Mouse (Mus musculus): ENCODE data around the gene Trnau1ap. TPM values are rescaled to one million over a fixed set of nuclear protein-coding genes. Genes with fewer than 3 reads are reported as not detected.
"Not testable (repeated sequence)": the region's sequence is repeated elsewhere in the genome, so short reads cannot be mapped to it uniquely, and the experiment has no call there.

The Trnau1ap gene
- polyA plus RNA-seq, 1 experiment from 2014 or later, result 62.6 TPM

- Histone ChIP-seq H3K4me1 (ENCODE audit: control insufficient read depth, insufficient read depth, low read length) (peaks cover 11% of the 10 kb centered on the region), H3K4me2 (ENCODE audit: low read depth, low read length) (peak overlapping the region; percentile 95), H3K4me3 (replicated peaks; ENCODE audit: low read length) (peak overlapping the region; percentile 60), H3K36me3 (ENCODE audit: control insufficient read depth, insufficient read depth, low read length) (peaks cover 22% of the 10 kb centered on the region), H3K9me3 (replicated peaks; ENCODE audit: control insufficient read depth, low read length) (no peaks in the 10 kb centered on the region), H3K9ac (ENCODE audit: low read length) (peak overlapping the region; percentile 77), H3K27me3 (ENCODE audit: control insufficient read depth, insufficient read depth, low read length) (no peaks in the 10 kb centered on the region), H3K27ac (ENCODE audit: low read length) (peak overlapping the region; percentile 73)
- ATAC-seq (ENCODE audit: insufficient read depth, low FRiP score), result peak; percentile 90
- WGBS, result under 1% methylated on average over 41 of the region's 41 CpGs
Observed at GRCm38 (mm10) chr4:132308437-132309139, 20.8 kb downstream of the Trnau1ap start.

- Histone ChIP-seq H3K36me3 (ENCODE audit: control insufficient read depth, insufficient read depth, low read length) (peaks cover 14% of the 10 kb centered on the region), H3K9ac (ENCODE audit: low read length) (no peak overlapping the region), H3K27me3 (ENCODE audit: control insufficient read depth, insufficient read depth, low read length) (no peaks in the 10 kb centered on the region), H3K9me3 (replicated peaks; ENCODE audit: control insufficient read depth, low read length) (no peaks in the 10 kb centered on the region), H3K4me1 (ENCODE audit: control insufficient read depth, insufficient read depth, low read length) (peaks cover 15% of the 10 kb centered on the region), H3K4me3 (replicated peaks; ENCODE audit: low read length) (no peak overlapping the region), H3K27ac (ENCODE audit: low read length) (no peak overlapping the region), H3K4me2 (ENCODE audit: low read depth, low read length) (no peak overlapping the region)
- ATAC-seq (ENCODE audit: insufficient read depth, low FRiP score), result no peak
- 68% methylated on average over 6 of the region's 6 CpGs for WGBS
Observed at GRCm38 (mm10) chr4:132306004-132306403, 23.3 kb downstream of the Trnau1ap start.

- H3K4me1 ChIP-seq (ENCODE audit: control insufficient read depth, insufficient read depth, low read length), result peaks cover 12% of the 10 kb centered on the region
- H3K27me3 ChIP-seq (ENCODE audit: control insufficient read depth, insufficient read depth, low read length), result no peaks in the 10 kb centered on the region
- ATAC-seq (ENCODE audit: insufficient read depth, low FRiP score), result no peak
- H3K4me2 ChIP-seq (ENCODE audit: low read depth, low read length), result no peak overlapping the region
- peaks cover 7% of the 10 kb centered on the region for H3K36me3 ChIP-seq (ENCODE audit: control insufficient read depth, insufficient read depth, low read length)
- no peak overlapping the region for H3K9ac ChIP-seq (ENCODE audit: low read length)
- H3K4me3 ChIP-seq (replicated peaks; ENCODE audit: low read length), result no peak overlapping the region
- no peaks in the 10 kb centered on the region for H3K9me3 ChIP-seq (replicated peaks; ENCODE audit: control insufficient read depth, low read length)
- no peak overlapping the region for H3K27ac ChIP-seq (ENCODE audit: low read length)
- WGBS, result 78% methylated on average over 8 of the region's 8 CpGs
Observed at GRCm38 (mm10) chr4:132305276-132305675, 24.1 kb downstream of the Trnau1ap start.

- 31% methylated on average over 6 of the region's 6 CpGs for WGBS
- peak overlapping the region; percentile 55 for H3K9ac ChIP-seq (ENCODE audit: low read length)
- H3K27ac ChIP-seq (ENCODE audit: low read length), result not testable (repeated sequence)
Observed at GRCm38 (mm10) chr4:132303484-132303883, 25.9 kb downstream of the Trnau1ap start.

GRCm38 (mm10) chr4:132302939-132303479, 26.3 kb downstream of the Trnau1ap start, which contains the start of gene Rab42:
Rab42 (minus strand) TSS chr4:132303385.
- Histone ChIP-seq H3K4me3 (replicated peaks; ENCODE audit: low read length) (peak within 1 kb of the TSS; percentile 45), H3K9me3 (replicated peaks; ENCODE audit: control insufficient read depth, low read length) (no peaks in the 10 kb centered on the region), H3K4me2 (ENCODE audit: low read depth, low read length) (peak within 1 kb of the TSS; percentile 50), H3K27ac (ENCODE audit: low read length) (no peak within 1 kb of the TSS), H3K9ac (ENCODE audit: low read length) (peak within 1 kb of the TSS; percentile 55), H3K36me3 (ENCODE audit: control insufficient read depth, insufficient read depth, low read length) (no peaks in the 10 kb centered on the region), H3K27me3 (ENCODE audit: control insufficient read depth, insufficient read depth, low read length) (no peaks in the 10 kb centered on the region), H3K4me1 (ENCODE audit: control insufficient read depth, insufficient read depth, low read length) (0 out of 2 replicates have a peak, but pooled peaks cover 4% of the 10 kb centered on the region)
- ATAC-seq (ENCODE audit: insufficient read depth, low FRiP score), result peak; percentile 83
- under 1% methylated on average over 31 of the region's 31 CpGs for WGBS

More at GRCm38 (mm10) chr4:132303484-132303883, 25.9 kb downstream of the Trnau1ap start:
- not testable (repeated sequence) for H3K9me3 ChIP-seq (replicated peaks; ENCODE audit: control insufficient read depth, low read length); H3K27me3 ChIP-seq (ENCODE audit: control insufficient read depth, insufficient read depth, low read length); H3K4me1 ChIP-seq (ENCODE audit: control insufficient read depth, insufficient read depth, low read length); H3K36me3 ChIP-seq (ENCODE audit: control insufficient read depth, insufficient read depth, low read length); ATAC-seq (ENCODE audit: insufficient read depth, low FRiP score)
- peak overlapping the region; percentile 45 for H3K4me3 ChIP-seq (replicated peaks; ENCODE audit: low read length)
- peak overlapping the region; percentile 50 for H3K4me2 ChIP-seq (ENCODE audit: low read depth, low read length)

- H3K9ac ChIP-seq (ENCODE audit: low read length), result peak overlapping the region; percentile 55
- no peaks in the 10 kb centered on the region for H3K9me3 ChIP-seq (replicated peaks; ENCODE audit: control insufficient read depth, low read length)
- H3K4me2 ChIP-seq (ENCODE audit: low read depth, low read length), result peak overlapping the region; percentile 50
- H3K36me3 ChIP-seq (ENCODE audit: control insufficient read depth, insufficient read depth, low read length), result no peaks in the 10 kb centered on the region
- H3K4me3 ChIP-seq (replicated peaks; ENCODE audit: low read length), result peak overlapping the region; percentile 45
- ATAC-seq (ENCODE audit: insufficient read depth, low FRiP score), result no peak
- H3K27me3 ChIP-seq (ENCODE audit: control insufficient read depth, insufficient read depth, low read length), result no peaks in the 10 kb centered on the region
- no peak overlapping the region for H3K27ac ChIP-seq (ENCODE audit: low read length)
- H3K4me1 ChIP-seq (ENCODE audit: control insufficient read depth, insufficient read depth, low read length), result 0 out of 2 replicates have a peak, but pooled peaks cover 4% of the 10 kb centered on the region
- 65% methylated on average over 16 of the region's 16 CpGs for WGBS
Observed at GRCm38 (mm10) chr4:132301965-132302938, 27.1 kb downstream of the Trnau1ap start.

GRCm38 (mm10) chr4:132301486-132301885, 27.9 kb downstream of the Trnau1ap start:
- no peaks in the 10 kb centered on the region for H3K9me3 ChIP-seq (replicated peaks; ENCODE audit: control insufficient read depth, low read length)
- H3K27me3 ChIP-seq (ENCODE audit: control insufficient read depth, insufficient read depth, low read length), result no peaks in the 10 kb centered on the region
- no peak overlapping the region for H3K9ac ChIP-seq (ENCODE audit: low read length)
- 86% methylated on average over 6 of the region's 6 CpGs for WGBS
- no peak overlapping the region for H3K27ac ChIP-seq (ENCODE audit: low read length)
- H3K4me1 ChIP-seq (ENCODE audit: control insufficient read depth, insufficient read depth, low read length), result 0 out of 2 replicates have a peak, but pooled peaks cover 4% of the 10 kb centered on the region
- no peak overlapping the region for H3K4me2 ChIP-seq (ENCODE audit: low read depth, low read length)
- H3K4me3 ChIP-seq (replicated peaks; ENCODE audit: low read length), result no peak overlapping the region
- H3K36me3 ChIP-seq (ENCODE audit: control insufficient read depth, insufficient read depth, low read length), result no peaks in the 10 kb centered on the region
- ATAC-seq (ENCODE audit: insufficient read depth, low FRiP score), result no peak

GRCm38 (mm10) chr4:132299849-132300248, 29.5 kb downstream of the Trnau1ap start:
- H3K27ac ChIP-seq (ENCODE audit: low read length), result no peak overlapping the region
- H3K4me3 ChIP-seq (replicated peaks; ENCODE audit: low read length), result no peak overlapping the region
- no peaks in the 10 kb centered on the region for H3K9me3 ChIP-seq (replicated peaks; ENCODE audit: control insufficient read depth, low read length)
- no peaks in the 10 kb centered on the region for H3K27me3 ChIP-seq (ENCODE audit: control insufficient read depth, insufficient read depth, low read length)
- H3K4me2 ChIP-seq (ENCODE audit: low read depth, low read length), result no peak overlapping the region
- no peaks in the 10 kb centered on the region for H3K36me3 ChIP-seq (ENCODE audit: control insufficient read depth, insufficient read depth, low read length)
- WGBS, result 85% methylated on average over 1 of the region's 1 CpGs
- no peak for ATAC-seq (ENCODE audit: insufficient read depth, low FRiP score)
- H3K9ac ChIP-seq (ENCODE audit: low read length), result no peak overlapping the region
- H3K4me1 ChIP-seq (ENCODE audit: control insufficient read depth, insufficient read depth, low read length), result 0 out of 2 replicates have a peak, but pooled peaks cover 4% of the 10 kb centered on the region

All from stomach, embryonic 16.5 days (tissue).